Mouse (Mus musculus) splenic B cell, adult 2 months (primary cell): ENCODE data around the gene Serpinh1.

Experiments used
- DNase-seq: peaks from one replicate; pipeline ENCODE4 v3.0.0-alpha.2; 2011; ENCODE audit warnings: low read depth, low spot score
- H3K27me3 ChIP-seq: 2 replicates; pipeline ENCODE4 v1.6.1; 2012; ENCODE audit warnings: mild to moderate bottlenecking, low read length, moderate library complexity, mixed read lengths; ENCODE audit not compliant: control insufficient read depth, poor library complexity, insufficient read depth, severe bottlenecking
- H3K36me3 ChIP-seq: 2 replicates; pipeline ENCODE4 v1.6.1; 2012; ENCODE audit warnings: mild to moderate bottlenecking, low read length, moderate library complexity, mixed read lengths; ENCODE audit not compliant: control insufficient read depth, poor library complexity, insufficient read depth, severe bottlenecking

Serpinh1 gene

GRCm38 (mm10) chr7:99352526-99353400 is at the start of gene Serpinh1:
Gene Serpinh1, minus strand, starts transcription at chr7:99353239.
- DNase-seq, result no peak
- H3K36me3 ChIP-seq, result no peaks in the 10 kb centered on the region
- H3K27me3 ChIP-seq, result no peaks in the 10 kb centered on the region

GRCm38 (mm10) chr7:99402477-99402876 is 49.4 kb upstream of the Serpinh1 start:
- no peaks in the 10 kb centered on the region for H3K36me3 ChIP-seq
- no peak for DNase-seq
- H3K27me3 ChIP-seq, result no peaks in the 10 kb centered on the region

- no peaks in the 10 kb centered on the region for H3K27me3 ChIP-seq
- H3K36me3 ChIP-seq, result no peaks in the 10 kb centered on the region
- no peak for DNase-seq
Measured at GRCm38 (mm10) chr7:99401373-99401772, 48.3 kb upstream of the Serpinh1 start.

GRCm38 (mm10) chr7:99396994-99397659 is 44.1 kb upstream of the Serpinh1 start:
- DNase-seq, result no peak
- Histone ChIP-seq H3K36me3 (no peaks in the 10 kb centered on the region), H3K27me3 (no peaks in the 10 kb centered on the region)

- Histone ChIP-seq H3K36me3 (no peaks in the 10 kb centered on the region), H3K27me3 (no peaks in the 10 kb centered on the region)
- no peak for DNase-seq
Measured at GRCm38 (mm10) chr7:99395908-99396616, 43.0 kb upstream of the Serpinh1 start.

GRCm38 (mm10) chr7:99395385-99395784 is 42.3 kb upstream of the Serpinh1 start:
- Histone ChIP-seq H3K36me3 (no peaks in the 10 kb centered on the region), H3K27me3 (no peaks in the 10 kb centered on the region)
- no peak for DNase-seq

- Histone ChIP-seq H3K27me3 (no peaks in the 10 kb centered on the region), H3K36me3 (no peaks in the 10 kb centered on the region)
- DNase-seq, result no peak
Measured at GRCm38 (mm10) chr7:99393711-99394325, 40.8 kb upstream of the Serpinh1 start.

GRCm38 (mm10) chr7:99392696-99393095 is 39.7 kb upstream of the Serpinh1 start:
- Histone ChIP-seq H3K27me3 (no peaks in the 10 kb centered on the region), H3K36me3 (no peaks in the 10 kb centered on the region)
- no peak for DNase-seq

- H3K36me3 ChIP-seq, result no peaks in the 10 kb centered on the region
- no peaks in the 10 kb centered on the region for H3K27me3 ChIP-seq
- DNase-seq, result no peak
Measured at GRCm38 (mm10) chr7:99390559-99390958, 37.5 kb upstream of the Serpinh1 start.

GRCm38 (mm10) chr7:99387356-99387755 is 34.3 kb upstream of the Serpinh1 start:
- Histone ChIP-seq H3K36me3 (no peaks in the 10 kb centered on the region), H3K27me3 (no peaks in the 10 kb centered on the region)
- no peak for DNase-seq

GRCm38 (mm10) chr7:99386811-99387210 is 33.8 kb upstream of the Serpinh1 start:
- H3K36me3 ChIP-seq, result no peaks in the 10 kb centered on the region
- no peaks in the 10 kb centered on the region for H3K27me3 ChIP-seq
- no peak for DNase-seq

GRCm38 (mm10) chr7:99386030-99386429 is 33.0 kb upstream of the Serpinh1 start:
- DNase-seq, result no peak
- no peaks in the 10 kb centered on the region for H3K27me3 ChIP-seq
- H3K36me3 ChIP-seq, result no peaks in the 10 kb centered on the region

- no peak for DNase-seq
- no peaks in the 10 kb centered on the region for H3K36me3 ChIP-seq
- H3K27me3 ChIP-seq, result no peaks in the 10 kb centered on the region
Measured at GRCm38 (mm10) chr7:99384101-99384611, 31.1 kb upstream of the Serpinh1 start.

- Histone ChIP-seq H3K27me3 (no peaks in the 10 kb centered on the region), H3K36me3 (no peaks in the 10 kb centered on the region)
- no peak for DNase-seq
Measured at GRCm38 (mm10) chr7:99383246-99383645, 30.2 kb upstream of the Serpinh1 start.
